Mouse (Mus musculus): ENCODE measurements at regions not wholly inside any gene's neighbourhood (a gene's known extent, or its start where the extent isn't known, plus 50 kb on each side); places are given as distances from the start of the nearest gene placed in this dataset.

GRCm38 (mm10) chr13:80066377-80066776 lies 816.8 kb upstream of the Arrdc3 start:
- Histone ChIP-seq H3K4me3 (ENCODE audit: low read depth, low read length) (no peak overlapping the region), H3K9ac (ENCODE audit: low read length) (no peak overlapping the region), H3K4me1 (ENCODE audit: control insufficient read depth, insufficient read depth, low read length) (no peaks in the 10 kb centered on the region), H3K27me3 (ENCODE audit: control insufficient read depth, insufficient read depth, low read length) (no peaks in the 10 kb centered on the region), H3K27ac (ENCODE audit: low read depth, low read length) (no peak overlapping the region), H3K36me3 (ENCODE audit: control insufficient read depth, insufficient read depth, low read length) (no peaks in the 10 kb centered on the region), H3K4me2 (no peak overlapping the region), H3K9me3 (ENCODE audit: control insufficient read depth, low read length) (no peaks in the 10 kb centered on the region)
- ATAC-seq (ENCODE audit: low FRiP score) (no peak), DNase-seq (ENCODE audit: low spot score, missing footprints) (peak; percentile 75)
- WGBS: 90% methylated on average over 3 of the region's 3 CpGs

Measured in midbrain, embryonic 11.5 days (tissue).